Mouse (Mus musculus) intestine, postnatal 0 days (tissue): ENCODE measurements around the gene Prkd2. TPM values are rescaled to one million over a fixed set of nuclear protein-coding genes. Genes with fewer than 3 reads are reported as not detected.

Source experiments
- ATAC-seq: fragments of 200-750 bp; cut with Nextera tagmentation; 2 replicates; pipeline ENCODE4 v1.8.0; 2017; ENCODE audit warnings: mild to moderate bottlenecking, moderate TSS enrichment, moderate library complexity
- H3K27ac ChIP-seq: fragments of 300-500 bp; sonication (generic); 2 replicates; pipeline ENCODE4 v1.5.1; 2014; ENCODE audit warnings: mild to moderate bottlenecking, low read depth, low read length, moderate library complexity
- H3K27me3 ChIP-seq: fragments of 300-500 bp; sonication (generic); replicated peaks from 2 replicates; pipeline ENCODE4 v1.6.1; 2014; ENCODE audit warnings: low read length, mixed read lengths; ENCODE audit not compliant: control insufficient read depth, insufficient read depth
- H3K36me3 ChIP-seq: fragments of 300-500 bp; sonication (generic); 2 replicates; pipeline ENCODE4 v1.6.1; 2014; ENCODE audit warnings: mild to moderate bottlenecking, moderate library complexity; ENCODE audit not compliant: control insufficient read depth, insufficient read depth
- H3K4me1 ChIP-seq: fragments of 300-500 bp; sonication (generic); replicated peaks from 2 replicates; pipeline ENCODE4 v1.6.1; 2014; ENCODE audit warnings: antibody characterized with exemption, low read length, mixed read lengths; ENCODE audit not compliant: control insufficient read depth, insufficient read depth
- H3K4me2 ChIP-seq: fragments of 300-500 bp; sonication (generic); replicated peaks from 2 replicates; pipeline ENCODE4 v1.6.1; 2014; ENCODE audit warnings: low read depth, mild to moderate bottlenecking, moderate library complexity
- H3K4me3 ChIP-seq: fragments of 300-500 bp; sonication (generic); 2 replicates; pipeline ENCODE4 v1.5.1; 2014; ENCODE audit warnings: low read depth, low read length
- H3K9ac ChIP-seq: fragments of 300-500 bp; sonication (generic); 2 replicates; pipeline ENCODE4 v1.6.1; 2014; ENCODE audit warnings: mild to moderate bottlenecking, low read depth, low read length
- H3K9me3 ChIP-seq: fragments of 300-500 bp; sonication (generic); 2 replicates; pipeline ENCODE4 v1.6.1; 2016; ENCODE audit warnings: mixed run types; ENCODE audit not compliant: control insufficient read depth
- CTCF ChIP-seq: sonication (generic); IDR thresholded peaks from 2 replicates; pipeline ENCODE4 v1.5.1; 2016; ENCODE audit warnings: low read depth, mild to moderate bottlenecking, control low read depth, antibody characterized with exemption, moderate library complexity
- WGBS: fragments of 180-500 bp; shearing (Covaris S2); extraction: QIAGEN DNeasy Blood & Tissue Kit; methylation state at CpG from one replicate; pipeline ENCODE4 v1.1.7; 2014; 5-methylcytosine and 5-hydroxymethylcytosine counted together
- polyA plus RNA-seq: library from polyadenylated mRNA; unstranded; fragments of >200 nt; fragmentation: Nextera tagmentation; extraction: Ambion mirVana; gene quantifications from 2 replicates; pipeline ENCODE4 v1.2.1, GENCODE M21; 2015

The Prkd2 gene
- polyA plus RNA-seq, 1 experiment from 2014 or later: 9.2 TPM

DNA sequence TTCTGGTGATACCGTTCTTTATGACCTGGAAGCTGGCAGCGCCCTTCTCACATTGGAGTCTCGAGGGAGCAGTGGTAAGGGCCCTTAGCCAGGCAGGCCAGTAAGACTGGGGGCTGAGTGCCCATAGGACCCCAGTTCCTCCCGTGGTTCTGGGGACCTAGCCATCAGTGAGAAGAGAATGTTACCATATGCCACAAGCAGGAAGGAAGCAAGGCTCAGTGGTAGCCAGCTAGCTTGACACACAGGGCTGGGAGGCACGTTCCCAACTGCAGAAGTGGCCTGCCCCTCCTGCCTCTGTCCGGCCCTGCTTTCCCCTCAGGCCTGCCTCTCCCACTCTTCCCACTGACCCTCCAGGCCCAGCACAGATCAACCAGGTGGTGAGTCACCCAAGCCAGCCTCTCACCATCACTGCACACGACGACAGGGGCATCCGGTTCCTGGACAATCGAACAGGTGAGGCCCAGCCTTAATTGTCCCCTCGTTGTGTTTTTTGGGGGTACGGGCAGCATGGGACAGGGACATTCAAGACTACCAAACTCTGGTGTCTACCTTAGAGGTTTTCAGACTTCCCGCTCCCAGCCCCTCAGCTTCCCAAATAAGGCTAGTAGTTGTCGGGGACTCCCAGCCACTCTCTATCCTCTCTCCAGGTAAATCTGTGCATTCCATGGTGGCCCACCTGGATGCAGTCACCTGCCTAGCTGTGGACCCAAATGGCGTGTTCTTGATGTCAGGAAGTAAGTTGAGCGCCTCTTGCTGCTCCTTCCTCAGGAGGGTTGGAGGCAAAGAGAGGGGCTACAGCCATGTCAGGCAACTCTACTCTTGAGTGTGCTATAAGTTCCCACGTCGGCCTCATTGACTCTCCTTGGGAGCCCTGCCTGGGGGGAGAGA is 4.5 kb upstream of the Prkd2 start:
- Histone ChIP-seq H3K36me3 (peaks cover 57% of the 10 kb centered on the region), H3K4me2 (no peak overlapping the region), H3K4me1 (no peaks in the 10 kb centered on the region), H3K27ac (no peak overlapping the region), H3K9ac (no peak overlapping the region), H3K27me3 (no peaks in the 10 kb centered on the region), H3K9me3 (no peaks in the 10 kb centered on the region), H3K4me3 (no peak overlapping the region)
- ATAC-seq: no peak
- TF ChIP-seq CTCF: no peak
- WGBS: 92% methylated on average over 18 of the region's 18 CpGs

DNA sequence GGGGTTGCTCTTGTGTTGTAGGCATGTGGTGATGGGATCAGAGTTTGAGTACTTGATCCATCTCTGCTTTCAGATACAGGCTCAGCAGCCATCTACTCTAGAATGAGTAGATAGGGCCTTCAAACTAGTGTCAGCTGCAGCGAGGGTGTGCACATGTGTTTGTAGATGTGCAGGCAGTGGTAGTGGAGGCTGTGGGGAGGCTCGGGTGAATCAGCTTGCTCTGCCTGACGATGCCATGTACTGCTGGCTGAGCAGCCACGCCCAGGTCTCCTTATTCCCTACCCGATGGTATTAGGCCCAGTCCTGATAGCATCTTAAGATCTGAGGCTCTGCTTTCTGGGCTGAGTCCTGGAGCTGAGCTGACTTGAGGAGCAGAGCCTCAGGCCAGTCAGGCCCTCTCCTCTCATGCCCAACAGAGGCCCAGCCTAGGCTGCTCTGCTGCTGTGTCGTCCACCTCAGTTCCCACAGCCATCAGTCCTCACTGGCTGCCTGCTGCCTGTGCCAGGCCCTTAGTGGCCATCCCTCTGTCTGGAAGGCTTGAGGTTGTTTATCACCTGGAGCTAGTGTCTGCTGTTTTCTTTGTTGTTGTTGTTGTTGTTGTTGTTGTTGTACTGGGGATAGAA is 3.8 kb upstream of the Prkd2 start:
- no peak overlapping the region for H3K4me3 ChIP-seq
- H3K4me2 ChIP-seq: no peak overlapping the region
- H3K9me3 ChIP-seq: no peaks in the 10 kb centered on the region
- peaks cover 49% of the 10 kb centered on the region for H3K36me3 ChIP-seq
- WGBS: 68% methylated on average over 6 of the region's 6 CpGs
- no peak for TF ChIP-seq CTCF
- no peak overlapping the region for H3K9ac ChIP-seq
- H3K27me3 ChIP-seq: no peaks in the 10 kb centered on the region
- no peaks in the 10 kb centered on the region for H3K4me1 ChIP-seq
- no peak for ATAC-seq
- H3K27ac ChIP-seq: no peak overlapping the region

GRCm38 (mm10) chr7:16839427-16840108 is 3.1 kb upstream of the Prkd2 start:
- H3K4me2 ChIP-seq: no peak overlapping the region
- no peaks in the 10 kb centered on the region for H3K9me3 ChIP-seq
- H3K9ac ChIP-seq: no peak overlapping the region
- ATAC-seq: no peak
- no peaks in the 10 kb centered on the region for H3K27me3 ChIP-seq
- no peak overlapping the region for H3K27ac ChIP-seq
- 91% methylated on average over 12 of the region's 12 CpGs for WGBS
- no peak overlapping the region for H3K4me3 ChIP-seq
- TF ChIP-seq CTCF: no peak
- H3K36me3 ChIP-seq: peaks cover 46% of the 10 kb centered on the region
- no peaks in the 10 kb centered on the region for H3K4me1 ChIP-seq

GRCm38 (mm10) chr7:16840109-16840491 is 2.6 kb upstream of the Prkd2 start:
- Histone ChIP-seq H3K4me2 (no peak overlapping the region), H3K9ac (no peak overlapping the region), H3K4me3 (no peak overlapping the region), H3K27ac (no peak overlapping the region), H3K27me3 (no peaks in the 10 kb centered on the region), H3K36me3 (peaks cover 41% of the 10 kb centered on the region), H3K4me1 (no peaks in the 10 kb centered on the region), H3K9me3 (no peaks in the 10 kb centered on the region)
- 70% methylated on average over 2 of the region's 2 CpGs for WGBS
- ATAC-seq: no peak
- TF ChIP-seq CTCF: no peak

DNA sequence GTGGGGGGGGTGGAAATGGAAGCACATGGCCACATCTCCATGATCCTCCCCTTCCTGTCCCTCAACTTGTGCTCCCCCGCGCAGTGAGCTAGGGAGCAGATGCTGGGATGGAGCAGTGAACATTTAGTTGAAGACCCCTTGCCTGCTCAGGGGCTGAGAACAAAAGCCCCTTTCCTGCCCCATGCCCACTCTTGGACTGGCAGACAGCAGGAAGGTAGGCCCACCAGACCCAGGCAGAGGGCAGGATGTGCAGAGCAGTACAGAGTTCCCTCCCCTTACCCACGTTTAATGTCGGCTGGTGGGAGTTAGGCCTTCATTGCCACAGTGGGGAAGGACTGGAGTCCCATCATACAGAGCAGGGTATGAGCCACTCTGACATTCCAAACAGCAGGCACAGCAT is 1.6 kb upstream of the Prkd2 start:
- TF ChIP-seq CTCF: no peak
- no peak for ATAC-seq
- H3K4me2 ChIP-seq: no peak overlapping the region
- no peaks in the 10 kb centered on the region for H3K9me3 ChIP-seq
- H3K4me3 ChIP-seq: no peak overlapping the region
- H3K27me3 ChIP-seq: no peaks in the 10 kb centered on the region
- no peaks in the 10 kb centered on the region for H3K4me1 ChIP-seq
- H3K36me3 ChIP-seq: peaks cover 39% of the 10 kb centered on the region
- WGBS: 70% methylated on average over 4 of the region's 4 CpGs
- no peak overlapping the region for H3K9ac ChIP-seq
- peak overlapping the region; percentile 57 for H3K27ac ChIP-seq
